Mouse (Mus musculus) embryonic facial prominence, embryonic 15.5 days (tissue): ENCODE data around the gene Dao. TPM values are rescaled to one million over a fixed set of nuclear protein-coding genes. Genes with fewer than 3 reads are reported as not detected.

Experiments used
- ATAC-seq: fragments of 200-750 bp; cut with Nextera tagmentation; 2 replicates; pipeline ENCODE4 v1.8.0; 2017; ENCODE audit warnings: low read depth, moderate TSS enrichment; ENCODE audit not compliant: insufficient number of reproducible peaks, low FRiP score, low TSS enrichment
- H3K27ac ChIP-seq: fragments of 300-500 bp; sonication (generic); replicated peaks from 2 replicates; pipeline ENCODE4 v1.5.1; 2015; ENCODE audit warnings: mild to moderate bottlenecking, inconsistent platforms
- H3K27me3 ChIP-seq: fragments of 300-500 bp; sonication (generic); 2 replicates; pipeline ENCODE4 v1.6.1; 2015; ENCODE audit warnings: inconsistent platforms
- H3K36me3 ChIP-seq: fragments of 300-500 bp; sonication (generic); 2 replicates; pipeline ENCODE4 v1.6.1; 2015; ENCODE audit warnings: mild to moderate bottlenecking, inconsistent platforms
- H3K4me1 ChIP-seq: fragments of 300-500 bp; sonication (generic); 2 replicates; pipeline ENCODE4 v1.6.1; 2015; ENCODE audit warnings: inconsistent platforms
- H3K4me2 ChIP-seq: fragments of 300-500 bp; sonication (generic); replicated peaks from 2 replicates; pipeline ENCODE4 v1.6.1; 2015; ENCODE audit warnings: mild to moderate bottlenecking, inconsistent platforms
- H3K4me3 ChIP-seq: fragments of 300-500 bp; sonication (generic); replicated peaks from 2 replicates; pipeline ENCODE4 v1.5.1; 2015; ENCODE audit warnings: mild to moderate bottlenecking, inconsistent platforms
- H3K9ac ChIP-seq: fragments of 300-500 bp; sonication (generic); 2 replicates; pipeline ENCODE4 v1.6.1; 2015; ENCODE audit warnings: inconsistent platforms
- H3K9me3 ChIP-seq: fragments of 300-500 bp; sonication (generic); replicated peaks from 2 replicates; pipeline ENCODE4 v1.6.1; 2016; ENCODE audit warnings: inconsistent platforms
- WGBS: fragments of 180-500 bp; shearing (Covaris S2); methylation state at CpG from one replicate; pipeline ENCODE4 v1.1.7; 2015; 5-methylcytosine and 5-hydroxymethylcytosine counted together
- polyA plus RNA-seq: library from polyadenylated mRNA; unstranded; fragments of >200 nt; fragmentation: Nextera tagmentation; extraction: Ambion mirVana; gene quantifications from 2 replicates; pipeline ENCODE4 v1.2.1, GENCODE M21; 2015

Dao gene
- polyA plus RNA-seq, 1 experiment from 2014 or later, result not detected

- Histone ChIP-seq H3K9ac (no peak overlapping the region), H3K4me1 (peaks cover 30% of the 10 kb centered on the region), H3K9me3 (no peaks in the 10 kb centered on the region), H3K36me3 (peaks cover 32% of the 10 kb centered on the region), H3K27me3 (no peaks in the 10 kb centered on the region), H3K4me2 (no peak overlapping the region), H3K4me3 (no peak overlapping the region), H3K27ac (no peak overlapping the region)
- ATAC-seq, result no peak
- WGBS, result 70% methylated on average over 10 of the region's 10 CpGs
These were observed 32.0 kb upstream of the Dao start for GRCm38 (mm10) chr5:113971434-113971960.

DNA sequence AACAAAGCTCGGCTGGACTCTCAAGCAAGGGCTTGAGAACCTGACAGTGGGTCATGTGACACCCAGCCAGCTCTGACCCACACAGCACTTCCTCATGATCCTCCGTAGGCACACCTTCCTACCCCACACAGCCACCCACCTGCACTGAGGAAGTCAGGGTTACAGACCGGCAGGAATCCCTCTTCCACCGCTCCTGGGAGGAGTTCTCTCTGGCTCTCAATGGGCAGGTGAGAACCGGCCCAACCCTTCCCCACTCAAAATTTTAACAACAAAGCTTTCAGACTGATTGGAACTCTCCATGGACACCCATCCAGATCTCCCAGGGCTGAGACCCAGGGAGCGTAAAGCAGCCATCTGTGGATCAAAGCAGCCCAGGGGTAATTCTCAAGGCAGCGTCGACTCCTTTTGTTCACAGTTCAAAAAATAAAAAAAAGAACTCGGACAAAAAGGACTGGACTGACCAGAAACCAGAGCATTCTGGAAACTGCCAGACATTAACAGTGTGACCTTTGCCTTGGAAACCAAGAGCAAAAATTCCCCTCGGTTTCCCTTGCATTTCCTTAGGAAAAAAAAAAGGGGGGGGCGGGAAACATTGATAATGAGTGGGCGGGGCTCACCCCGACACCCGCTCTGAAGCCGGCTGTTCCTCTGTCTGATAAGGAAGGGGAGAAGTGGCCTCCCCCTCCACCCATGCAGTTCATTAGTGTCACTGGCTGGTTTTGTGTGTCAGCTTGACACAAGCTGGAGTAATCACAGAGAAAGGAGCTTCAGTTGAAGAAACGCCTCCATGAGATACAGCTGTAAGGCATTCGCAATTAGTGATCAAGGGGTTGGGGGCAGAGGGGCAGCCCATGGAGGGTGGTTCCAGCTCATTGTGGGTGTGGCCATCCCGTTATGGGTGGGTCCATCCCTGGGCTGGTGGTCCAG lies 30.7 kb upstream of the Dao start:
- Histone ChIP-seq H3K9me3 (no peaks in the 10 kb centered on the region), H3K27ac (peak overlapping the region; percentile 13; the same call in 1 of the 2 replicates), H3K27me3 (no peaks in the 10 kb centered on the region), H3K4me2 (no peak overlapping the region), H3K4me1 (peaks cover 30% of the 10 kb centered on the region), H3K9ac (no peak overlapping the region), H3K4me3 (no peak overlapping the region), H3K36me3 (peaks cover 21% of the 10 kb centered on the region; the same call in 1 of the 2 replicates)
- ATAC-seq, result no peak
- 35% methylated on average over 18 of the region's 18 CpGs for WGBS

- H3K27ac ChIP-seq, result no peak overlapping the region
- no peak for ATAC-seq
- H3K9ac ChIP-seq, result no peak overlapping the region
- H3K4me1 ChIP-seq, result peaks cover 36% of the 10 kb centered on the region
- H3K9me3 ChIP-seq, result no peaks in the 10 kb centered on the region
- no peaks in the 10 kb centered on the region for H3K27me3 ChIP-seq
- H3K36me3 ChIP-seq, result peaks cover 17% of the 10 kb centered on the region; the same call in 1 of the 2 replicates
- WGBS, result 86% methylated on average over 8 of the region's 8 CpGs
- no peak overlapping the region for H3K4me2 ChIP-seq
- H3K4me3 ChIP-seq, result no peak overlapping the region
These were observed 29.7 kb upstream of the Dao start for GRCm38 (mm10) chr5:113973790-113974189.

- peaks cover 36% of the 10 kb centered on the region for H3K4me1 ChIP-seq
- H3K4me2 ChIP-seq, result no peak overlapping the region
- WGBS, result 40% methylated on average over 15 of the region's 15 CpGs
- no peak overlapping the region for H3K9ac ChIP-seq
- 0 out of 2 replicates have a peak overlapping the region, but pooled peaks have one; percentile 17 for H3K27ac ChIP-seq
- no peaks in the 10 kb centered on the region for H3K27me3 ChIP-seq
- H3K4me3 ChIP-seq, result no peak overlapping the region
- ATAC-seq, result no peak
- no peaks in the 10 kb centered on the region for H3K9me3 ChIP-seq
- peaks cover 13% of the 10 kb centered on the region; the same call in 1 of the 2 replicates for H3K36me3 ChIP-seq
These were observed 28.9 kb upstream of the Dao start for GRCm38 (mm10) chr5:113974576-113974975.

DNA sequence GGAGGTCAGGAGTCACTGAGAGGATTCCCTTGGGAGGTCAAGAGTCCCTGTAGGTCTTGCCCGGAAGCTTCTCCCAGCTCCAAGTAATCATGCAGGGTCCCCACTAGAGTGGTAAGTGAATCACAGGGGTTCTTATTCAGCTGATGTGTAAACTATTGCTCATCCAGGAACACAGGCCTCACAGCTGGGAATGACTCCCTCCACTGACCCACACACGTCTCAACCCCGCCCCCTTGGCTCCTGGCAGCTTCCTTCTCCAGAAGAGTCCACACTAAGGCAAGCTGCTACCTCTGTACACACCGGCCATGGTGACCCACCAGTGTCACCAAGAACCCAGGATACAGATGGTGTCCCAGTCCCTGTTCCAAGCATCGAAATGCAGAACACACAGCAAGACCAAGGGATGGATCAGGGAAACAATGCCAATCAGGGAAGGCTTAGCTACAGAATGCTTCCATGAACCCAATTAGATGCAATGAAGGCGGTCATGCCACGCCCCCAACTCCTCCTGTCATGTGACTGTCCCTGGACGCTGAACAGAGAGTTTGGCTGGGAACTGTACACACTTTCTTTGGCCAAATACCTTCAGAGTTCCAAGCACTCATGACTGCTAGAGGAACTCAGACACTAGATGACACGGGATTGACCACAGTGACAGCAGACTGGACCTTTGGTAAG lies 27.8 kb upstream of the Dao start:
- Histone ChIP-seq H3K4me2 (no peak overlapping the region), H3K4me3 (no peak overlapping the region), H3K27ac (no peak overlapping the region), H3K4me1 (peaks cover 43% of the 10 kb centered on the region), H3K9me3 (no peaks in the 10 kb centered on the region), H3K36me3 (0 out of 2 replicates have a peak, but pooled peaks cover 5% of the 10 kb centered on the region), H3K27me3 (no peaks in the 10 kb centered on the region), H3K9ac (no peak overlapping the region)
- 71% methylated on average over 9 of the region's 9 CpGs for WGBS
- ATAC-seq, result no peak

- Histone ChIP-seq H3K9me3 (no peaks in the 10 kb centered on the region), H3K27me3 (no peaks in the 10 kb centered on the region), H3K9ac (no peak overlapping the region), H3K4me2 (no peak overlapping the region), H3K4me3 (no peak overlapping the region), H3K36me3 (0 out of 2 replicates have a peak, but pooled peaks cover 5% of the 10 kb centered on the region), H3K4me1 (peaks cover 43% of the 10 kb centered on the region), H3K27ac (no peak overlapping the region)
- ATAC-seq, result no peak
- 78% methylated on average over 8 of the region's 8 CpGs for WGBS
These were observed 26.9 kb upstream of the Dao start for GRCm38 (mm10) chr5:113976597-113976996.

- peaks cover 43% of the 10 kb centered on the region for H3K4me1 ChIP-seq
- ATAC-seq, result no peak
These were observed 26.2 kb upstream of the Dao start for GRCm38 (mm10) chr5:113977309-113977708.

GRCm38 (mm10) chr5:113980511-113980910 lies 23.0 kb upstream of the Dao start:
- H3K9me3 ChIP-seq, result no peaks in the 10 kb centered on the region
- no peak overlapping the region for H3K4me3 ChIP-seq
- H3K36me3 ChIP-seq, result 0 out of 2 replicates have a peak, but pooled peaks cover 8% of the 10 kb centered on the region
- peaks cover 22% of the 10 kb centered on the region for H3K4me1 ChIP-seq
- ATAC-seq, result no peak
- WGBS, result 76% methylated on average over 1 of the region's 1 CpGs
- H3K4me2 ChIP-seq, result no peak overlapping the region
- H3K9ac ChIP-seq, result no peak overlapping the region
- H3K27me3 ChIP-seq, result no peaks in the 10 kb centered on the region
- no peak overlapping the region for H3K27ac ChIP-seq

More at GRCm38 (mm10) chr5:113977309-113977708, 26.2 kb upstream of the Dao start:
- no peaks in the 10 kb centered on the region for H3K9me3 ChIP-seq
- 0 out of 2 replicates have a peak overlapping the region, but pooled peaks have one; percentile 18 for H3K27ac ChIP-seq
- no peak overlapping the region for H3K9ac ChIP-seq
- no peaks in the 10 kb centered on the region for H3K27me3 ChIP-seq
- H3K36me3 ChIP-seq, result 0 out of 2 replicates have a peak, but pooled peaks cover 5% of the 10 kb centered on the region
- no peak overlapping the region for H3K4me3 ChIP-seq
- 53% methylated on average over 8 of the region's 8 CpGs for WGBS
- no peak overlapping the region for H3K4me2 ChIP-seq

GRCm38 (mm10) chr5:113981171-113981570 lies 22.3 kb upstream of the Dao start:
- Histone ChIP-seq H3K36me3 (0 out of 2 replicates have a peak, but pooled peaks cover 8% of the 10 kb centered on the region), H3K27me3 (no peaks in the 10 kb centered on the region), H3K4me3 (no peak overlapping the region), H3K27ac (no peak overlapping the region), H3K9ac (no peak overlapping the region), H3K4me1 (peaks cover 22% of the 10 kb centered on the region), H3K4me2 (no peak overlapping the region), H3K9me3 (no peaks in the 10 kb centered on the region)
- ATAC-seq, result no peak
- WGBS, result 88% methylated on average over 6 of the region's 6 CpGs

DNA sequence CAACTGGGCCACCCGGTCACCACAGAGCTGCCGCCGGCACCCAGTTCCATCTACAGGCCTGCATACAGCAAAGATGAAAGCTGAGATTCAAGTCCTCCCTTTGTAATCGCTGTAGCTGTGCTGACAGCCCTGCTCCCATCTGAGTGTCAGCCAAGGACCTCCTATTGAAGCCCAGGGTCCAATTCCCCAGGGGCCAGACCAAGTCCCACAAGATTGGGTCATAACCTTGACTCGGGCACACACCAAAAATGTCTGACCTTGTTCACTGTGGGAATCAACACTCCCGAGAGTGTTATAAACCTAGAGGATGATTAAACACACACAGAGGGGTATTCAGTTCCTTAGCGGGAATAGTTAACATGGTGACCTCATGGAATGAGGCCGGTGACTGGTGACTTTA lies 21.7 kb upstream of the Dao start:
- Histone ChIP-seq H3K9ac (no peak overlapping the region), H3K9me3 (no peaks in the 10 kb centered on the region), H3K27me3 (no peaks in the 10 kb centered on the region), H3K4me1 (peaks cover 29% of the 10 kb centered on the region), H3K36me3 (0 out of 2 replicates have a peak, but pooled peaks cover 8% of the 10 kb centered on the region), H3K4me2 (no peak overlapping the region), H3K4me3 (no peak overlapping the region), H3K27ac (no peak overlapping the region)
- ATAC-seq, result no peak
- WGBS, result 82% methylated on average over 8 of the region's 8 CpGs

DNA sequence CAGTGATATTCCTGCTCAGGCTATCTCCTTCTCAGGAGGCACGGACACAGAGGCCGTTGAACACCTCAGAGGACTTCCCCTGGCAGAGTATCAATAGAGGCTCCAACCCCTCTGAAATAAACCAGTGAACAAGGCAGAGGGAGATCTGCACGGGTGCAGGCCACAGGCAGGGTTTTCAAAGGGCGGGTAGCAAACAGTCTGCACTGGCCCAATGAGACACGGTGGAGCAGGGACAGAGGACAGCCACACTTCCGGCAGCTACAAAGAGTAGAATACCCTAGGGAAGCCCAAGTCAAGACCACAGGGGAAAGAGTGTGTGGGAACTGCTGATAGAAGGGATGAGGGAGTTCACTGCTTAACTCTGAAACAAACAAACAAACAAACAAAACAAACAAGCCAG lies 20.0 kb upstream of the Dao start:
- Histone ChIP-seq H3K9me3 (no peaks in the 10 kb centered on the region), H3K27me3 (no peaks in the 10 kb centered on the region), H3K4me1 (peaks cover 23% of the 10 kb centered on the region), H3K36me3 (0 out of 2 replicates have a peak, but pooled peaks cover 6% of the 10 kb centered on the region), H3K4me2 (no peak overlapping the region), H3K9ac (no peak overlapping the region), H3K4me3 (no peak overlapping the region), H3K27ac (no peak overlapping the region)
- WGBS, result 57% methylated on average over 6 of the region's 6 CpGs
- ATAC-seq, result no peak
